Mouse (Mus musculus) heart, embryonic 16.5 days (tissue): Measurements from ENCODE around the gene Tbx21. TPM values are rescaled to one million over a fixed set of nuclear protein-coding genes. Genes with fewer than 3 reads are reported as not detected.

Experiments used
- ATAC-seq: fragments of 200-750 bp; cut with Nextera tagmentation; replicated peaks from 2 replicates; pipeline ENCODE4 v1.8.0; 2017; ENCODE audit warnings: moderate number of reproducible peaks; ENCODE audit not compliant: insufficient read depth, low FRiP score; ENCODE audit errors: extremely low read depth
- H3K27ac ChIP-seq: fragments of 300-500 bp; sonication (generic); 2 replicates; pipeline ENCODE4 v1.5.1; 2014; ENCODE audit warnings: mild to moderate bottlenecking, low read length, control low read depth, moderate library complexity
- H3K27me3 ChIP-seq: fragments of 300-500 bp; sonication (generic); 2 replicates; pipeline ENCODE4 v1.6.1; 2014; ENCODE audit warnings: low read length, mixed read lengths; ENCODE audit not compliant: control insufficient read depth, insufficient read depth
- H3K36me3 ChIP-seq: fragments of 300-500 bp; sonication (generic); 2 replicates; pipeline ENCODE4 v1.6.1; 2014; ENCODE audit not compliant: control insufficient read depth, insufficient read depth
- H3K4me1 ChIP-seq: fragments of 300-500 bp; sonication (generic); 2 replicates; pipeline ENCODE4 v1.6.1; 2014; ENCODE audit warnings: low read length, mixed read lengths; ENCODE audit not compliant: control insufficient read depth, insufficient read depth
- H3K4me2 ChIP-seq: fragments of 300-500 bp; sonication (generic); 2 replicates; pipeline ENCODE4 v1.6.1; 2014; ENCODE audit warnings: low read depth, mild to moderate bottlenecking, control low read depth, low read length
- H3K4me3 ChIP-seq: fragments of 300-500 bp; sonication (generic); 2 replicates; pipeline ENCODE4 v1.5.1; 2014; ENCODE audit warnings: mild to moderate bottlenecking, control low read depth, low read length
- H3K9ac ChIP-seq: fragments of 300-500 bp; sonication (generic); 2 replicates; pipeline ENCODE4 v1.6.1; 2014; ENCODE audit warnings: low read length, control low read depth
- H3K9me3 ChIP-seq: fragments of 300-500 bp; sonication (generic); replicated peaks from 2 replicates; pipeline ENCODE4 v1.6.1; 2016; ENCODE audit warnings: low read length; ENCODE audit not compliant: control insufficient read depth
- WGBS: fragments of 180-500 bp; shearing (Covaris S2); extraction: QIAGEN DNeasy Blood & Tissue Kit; methylation state at CpG from one replicate; pipeline ENCODE4 v1.1.7; 2014; 5-methylcytosine and 5-hydroxymethylcytosine counted together
- polyA plus RNA-seq: library from polyadenylated mRNA; unstranded; fragments of >200 nt; fragmentation: Nextera tagmentation; extraction: Ambion mirVana; gene quantifications from 2 replicates; pipeline ENCODE4 v1.2.1, GENCODE M21; 2015

Gene Tbx21
- polyA plus RNA-seq, 1 experiment from 2014 or later: 0.46 TPM

GRCm38 (mm10) chr11:97149026-97149425, 33.9 kb upstream of the Tbx21 start:
- peaks cover 5% of the 10 kb centered on the region; the same call in 1 of the 2 replicates for H3K27me3 ChIP-seq
- 46% methylated on average over 9 of the region's 9 CpGs for WGBS
- H3K9ac ChIP-seq: peak overlapping the region; percentile 83
- no peak for ATAC-seq
- peak overlapping the region; percentile 87 for H3K27ac ChIP-seq
- H3K4me3 ChIP-seq: peak overlapping the region; percentile 86
- 0 out of 2 replicates have a peak, but pooled peaks cover 2% of the 10 kb centered on the region for H3K36me3 ChIP-seq
- H3K9me3 ChIP-seq: no peaks in the 10 kb centered on the region
- H3K4me2 ChIP-seq: peak overlapping the region; percentile 97
- H3K4me1 ChIP-seq: peaks cover 33% of the 10 kb centered on the region

GRCm38 (mm10) chr11:97148591-97148990, 33.5 kb upstream of the Tbx21 start:
- WGBS: 43% methylated on average over 12 of the region's 12 CpGs
- Histone ChIP-seq H3K4me2 (peak overlapping the region; percentile 97), H3K36me3 (0 out of 2 replicates have a peak, but pooled peaks cover 2% of the 10 kb centered on the region), H3K27ac (peak overlapping the region; percentile 87), H3K4me3 (peak overlapping the region; percentile 86), H3K4me1 (peaks cover 33% of the 10 kb centered on the region), H3K9me3 (no peaks in the 10 kb centered on the region), H3K27me3 (peaks cover 5% of the 10 kb centered on the region; the same call in 1 of the 2 replicates), H3K9ac (peak overlapping the region; percentile 83)
- ATAC-seq: no peak

GRCm38 (mm10) chr11:97147333-97147732, 32.2 kb upstream of the Tbx21 start:
- H3K9ac ChIP-seq: no peak overlapping the region
- ATAC-seq: no peak
- H3K27ac ChIP-seq: no peak overlapping the region
- H3K9me3 ChIP-seq: no peaks in the 10 kb centered on the region
- 76% methylated on average over 8 of the region's 8 CpGs for WGBS
- H3K4me3 ChIP-seq: no peak overlapping the region; the same call in 1 of the 2 replicates
- 0 out of 2 replicates have a peak, but pooled peaks cover 2% of the 10 kb centered on the region for H3K36me3 ChIP-seq
- peak overlapping the region; percentile 17; the same call in 1 of the 2 replicates for H3K4me2 ChIP-seq
- peaks cover 28% of the 10 kb centered on the region for H3K4me1 ChIP-seq
- H3K27me3 ChIP-seq: peaks cover 2% of the 10 kb centered on the region; the same call in 1 of the 2 replicates

GRCm38 (mm10) chr11:97146724-97147123, 31.6 kb upstream of the Tbx21 start:
- Histone ChIP-seq H3K27ac (no peak overlapping the region), H3K9me3 (no peaks in the 10 kb centered on the region), H3K36me3 (0 out of 2 replicates have a peak, but pooled peaks cover 2% of the 10 kb centered on the region), H3K4me1 (peaks cover 22% of the 10 kb centered on the region), H3K9ac (no peak overlapping the region), H3K4me3 (no peak overlapping the region), H3K4me2 (peak overlapping the region; percentile 27), H3K27me3 (peaks cover 2% of the 10 kb centered on the region; the same call in 1 of the 2 replicates)
- 5% methylated on average over 8 of the region's 8 CpGs for WGBS
- no peak for ATAC-seq

- no peak overlapping the region for H3K27ac ChIP-seq
- H3K4me1 ChIP-seq: peaks cover 20% of the 10 kb centered on the region
- H3K36me3 ChIP-seq: 0 out of 2 replicates have a peak, but pooled peaks cover 2% of the 10 kb centered on the region
- no peak for ATAC-seq
- H3K9me3 ChIP-seq: no peaks in the 10 kb centered on the region
- peaks cover 2% of the 10 kb centered on the region for H3K27me3 ChIP-seq
- H3K4me2 ChIP-seq: no peak overlapping the region
- no peak overlapping the region for H3K4me3 ChIP-seq
- H3K9ac ChIP-seq: no peak overlapping the region
- WGBS: 69% methylated on average over 9 of the region's 9 CpGs
Observed at GRCm38 (mm10) chr11:97145951-97146350, 30.8 kb upstream of the Tbx21 start.

GRCm38 (mm10) chr11:97145320-97145719, 30.2 kb upstream of the Tbx21 start:
- 0 out of 2 replicates have a peak, but pooled peaks cover 2% of the 10 kb centered on the region for H3K36me3 ChIP-seq
- peaks cover 2% of the 10 kb centered on the region for H3K27me3 ChIP-seq
- H3K4me2 ChIP-seq: no peak overlapping the region
- H3K27ac ChIP-seq: no peak overlapping the region
- H3K9me3 ChIP-seq: no peaks in the 10 kb centered on the region
- H3K4me3 ChIP-seq: no peak overlapping the region
- peaks cover 18% of the 10 kb centered on the region for H3K4me1 ChIP-seq
- ATAC-seq: no peak
- no peak overlapping the region for H3K9ac ChIP-seq
- 78% methylated on average over 2 of the region's 2 CpGs for WGBS

GRCm38 (mm10) chr11:97143196-97143900, 28.2 kb upstream of the Tbx21 start:
- H3K36me3 ChIP-seq: 0 out of 2 replicates have a peak, but pooled peaks cover 2% of the 10 kb centered on the region
- no peak overlapping the region for H3K27ac ChIP-seq
- peaks cover 7% of the 10 kb centered on the region; the same call in 1 of the 2 replicates for H3K4me1 ChIP-seq
- no peak overlapping the region for H3K9ac ChIP-seq
- ATAC-seq: no peak
- no peak overlapping the region for H3K4me3 ChIP-seq
- 69% methylated on average over 9 of the region's 9 CpGs for whole genome bisulfite sequencing
- H3K4me2 ChIP-seq: no peak overlapping the region
- no peaks in the 10 kb centered on the region for H3K9me3 ChIP-seq
- peaks cover 3% of the 10 kb centered on the region; the same call in 1 of the 2 replicates for H3K27me3 ChIP-seq

- 71% methylated on average over 8 of the region's 8 CpGs for WGBS
- no peaks in the 10 kb centered on the region for H3K9me3 ChIP-seq
- no peaks in the 10 kb centered on the region for H3K4me1 ChIP-seq
- peaks cover 7% of the 10 kb centered on the region; the same call in 1 of the 2 replicates for H3K27me3 ChIP-seq
- no peak for ATAC-seq
- no peak overlapping the region for H3K4me2 ChIP-seq
- no peaks in the 10 kb centered on the region for H3K36me3 ChIP-seq
- H3K27ac ChIP-seq: no peak overlapping the region
- no peak overlapping the region for H3K9ac ChIP-seq
- H3K4me3 ChIP-seq: no peak overlapping the region
Observed at GRCm38 (mm10) chr11:97142159-97142608, 27.1 kb upstream of the Tbx21 start.

- no peaks in the 10 kb centered on the region for H3K36me3 ChIP-seq
- WGBS: 60% methylated on average over 4 of the region's 4 CpGs
Observed at GRCm38 (mm10) chr11:97140811-97141210, 25.7 kb upstream of the Tbx21 start.

More at GRCm38 (mm10) chr11:97140811-97141210, 25.7 kb upstream of the Tbx21 start:
- no peak overlapping the region for H3K27ac ChIP-seq
- no peak for ATAC-seq
- H3K27me3 ChIP-seq: peaks cover 11% of the 10 kb centered on the region
- no peak overlapping the region for H3K4me2 ChIP-seq
- no peak overlapping the region for H3K9ac ChIP-seq
- H3K9me3 ChIP-seq: no peaks in the 10 kb centered on the region
- no peak overlapping the region for H3K4me3 ChIP-seq
- H3K4me1 ChIP-seq: no peaks in the 10 kb centered on the region
